Mouse (Mus musculus): ENCODE data around the gene Edem2. TPM values are rescaled to one million over a fixed set of nuclear protein-coding genes. Genes with fewer than 3 reads are reported as not detected.

Edem2 gene
- polyA plus RNA-seq, 1 experiment from 2014 or later, result 34.0 TPM

GRCm38 (mm10) chr2:155675118-155675517, 54.2 kb downstream of the Edem2 start:
- Histone ChIP-seq H3K27me3 (ENCODE audit: low read depth, poor library complexity, severe bottlenecking) (no peaks in the 10 kb centered on the region), H3K9me3 (replicated peaks) (no peaks in the 10 kb centered on the region), H3K4me1 (no peaks in the 10 kb centered on the region), H3K4me3 (no peak overlapping the region), H3K36me3 (peaks cover 28% of the 10 kb centered on the region), H3K27ac (replicated peaks) (no peak overlapping the region)
- no peak for DNase-seq (ENCODE audit: low spot score)
- 79% methylated on average over 4 of the region's 4 CpGs for WGBS

GRCm38 (mm10) chr2:155673546-155673945, 55.7 kb downstream of the Edem2 start:
- Histone ChIP-seq H3K27me3 (ENCODE audit: low read depth, poor library complexity, severe bottlenecking) (no peaks in the 10 kb centered on the region), H3K9me3 (replicated peaks) (no peaks in the 10 kb centered on the region), H3K36me3 (peaks cover 37% of the 10 kb centered on the region), H3K4me3 (no peak overlapping the region), H3K27ac (replicated peaks) (no peak overlapping the region), H3K4me1 (no peaks in the 10 kb centered on the region)
- 31% methylated on average over 2 of the region's 2 CpGs for WGBS
- peak; percentile 50 for DNase-seq (ENCODE audit: low spot score)

- no peaks in the 10 kb centered on the region for H3K4me1 ChIP-seq
- peaks cover 59% of the 10 kb centered on the region for H3K36me3 ChIP-seq
- 88% methylated on average over 4 of the region's 4 CpGs for WGBS
- H3K9me3 ChIP-seq (replicated peaks), result no peaks in the 10 kb centered on the region
- H3K4me3 ChIP-seq, result no peak overlapping the region
- H3K27ac ChIP-seq (replicated peaks), result no peak overlapping the region
- no peak for DNase-seq (ENCODE audit: low spot score)
- no peaks in the 10 kb centered on the region for H3K27me3 ChIP-seq (ENCODE audit: low read depth, poor library complexity, severe bottlenecking)
Observed at GRCm38 (mm10) chr2:155671236-155671635, 58.0 kb downstream of the Edem2 start.

- 86% methylated on average over 4 of the region's 4 CpGs for WGBS
- Histone ChIP-seq H3K36me3 (peaks cover 87% of the 10 kb centered on the region), H3K27me3 (ENCODE audit: low read depth, poor library complexity, severe bottlenecking) (no peaks in the 10 kb centered on the region), H3K4me3 (no peak overlapping the region), H3K4me1 (no peaks in the 10 kb centered on the region), H3K27ac (replicated peaks) (no peak overlapping the region), H3K9me3 (replicated peaks) (no peaks in the 10 kb centered on the region)
- peak; percentile 26 for DNase-seq (ENCODE audit: low spot score)
Observed at GRCm38 (mm10) chr2:155668461-155668860, 60.8 kb downstream of the Edem2 start.

- H3K9me3 ChIP-seq (replicated peaks), result no peaks in the 10 kb centered on the region
Observed at GRCm38 (mm10) chr2:155667881-155668280, 61.4 kb downstream of the Edem2 start.

GRCm38 (mm10) chr2:155663910-155664460, 65.3 kb downstream of the Edem2 start:
- no peaks in the 10 kb centered on the region for H3K4me1 ChIP-seq
- WGBS, result 89% methylated on average over 6 of the region's 6 CpGs
- H3K4me3 ChIP-seq, result no peak overlapping the region
- H3K36me3 ChIP-seq, result peaks cover 94% of the 10 kb centered on the region
- no peak for DNase-seq (ENCODE audit: low spot score)
- H3K9me3 ChIP-seq (replicated peaks), result no peaks in the 10 kb centered on the region
- no peaks in the 10 kb centered on the region for H3K27me3 ChIP-seq (ENCODE audit: low read depth, poor library complexity, severe bottlenecking)
- H3K27ac ChIP-seq (replicated peaks), result no peak overlapping the region

More at GRCm38 (mm10) chr2:155667881-155668280, 61.4 kb downstream of the Edem2 start:
- WGBS, result 93% methylated on average over 8 of the region's 8 CpGs
- no peaks in the 10 kb centered on the region for H3K4me1 ChIP-seq
- no peak overlapping the region for H3K27ac ChIP-seq (replicated peaks)
- no peaks in the 10 kb centered on the region for H3K27me3 ChIP-seq (ENCODE audit: low read depth, poor library complexity, severe bottlenecking)
- no peak for DNase-seq (ENCODE audit: low spot score)
- H3K4me3 ChIP-seq, result no peak overlapping the region
- peaks cover 92% of the 10 kb centered on the region for H3K36me3 ChIP-seq

GRCm38 (mm10) chr2:155663097-155663496, 66.2 kb downstream of the Edem2 start:
- no peaks in the 10 kb centered on the region for H3K9me3 ChIP-seq (replicated peaks)
- peaks cover 92% of the 10 kb centered on the region for H3K36me3 ChIP-seq
- H3K27ac ChIP-seq (replicated peaks), result no peak overlapping the region
- no peak for DNase-seq (ENCODE audit: low spot score)
- no peak overlapping the region for H3K4me3 ChIP-seq
- no peaks in the 10 kb centered on the region for H3K27me3 ChIP-seq (ENCODE audit: low read depth, poor library complexity, severe bottlenecking)
- no peaks in the 10 kb centered on the region for H3K4me1 ChIP-seq
- WGBS, result 33% methylated on average over 5 of the region's 5 CpGs

GRCm38 (mm10) chr2:155662390-155662789, 66.9 kb downstream of the Edem2 start:
- H3K4me3 ChIP-seq, result no peak overlapping the region
- H3K36me3 ChIP-seq, result peaks cover 93% of the 10 kb centered on the region
- WGBS, result 98% methylated on average over 5 of the region's 5 CpGs
- no peaks in the 10 kb centered on the region for H3K27me3 ChIP-seq (ENCODE audit: low read depth, poor library complexity, severe bottlenecking)
- no peaks in the 10 kb centered on the region for H3K4me1 ChIP-seq
- no peak for DNase-seq (ENCODE audit: low spot score)
- no peak overlapping the region for H3K27ac ChIP-seq (replicated peaks)
- no peaks in the 10 kb centered on the region for H3K9me3 ChIP-seq (replicated peaks)

- WGBS, result 55% methylated on average over 6 of the region's 6 CpGs
- Histone ChIP-seq H3K36me3 (peaks cover 93% of the 10 kb centered on the region), H3K4me1 (peaks cover 9% of the 10 kb centered on the region), H3K27ac (replicated peaks) (no peak overlapping the region), H3K9me3 (replicated peaks) (no peaks in the 10 kb centered on the region), H3K27me3 (ENCODE audit: low read depth, poor library complexity, severe bottlenecking) (no peaks in the 10 kb centered on the region), H3K4me3 (no peak overlapping the region)
- DNase-seq (ENCODE audit: low spot score), result no peak
Observed at GRCm38 (mm10) chr2:155655759-155656372, 73.4 kb downstream of the Edem2 start.

GRCm38 (mm10) chr2:155652618-155653017, 76.7 kb downstream of the Edem2 start:
- H3K27me3 ChIP-seq (ENCODE audit: low read depth, poor library complexity, severe bottlenecking), result no peaks in the 10 kb centered on the region
- H3K4me1 ChIP-seq, result peaks cover 9% of the 10 kb centered on the region
- no peak for DNase-seq (ENCODE audit: low spot score)
- H3K4me3 ChIP-seq, result no peak overlapping the region
- H3K9me3 ChIP-seq (replicated peaks), result no peaks in the 10 kb centered on the region
- H3K36me3 ChIP-seq, result peaks cover 98% of the 10 kb centered on the region
- no peak overlapping the region for H3K27ac ChIP-seq (replicated peaks)
- 95% methylated on average over 5 of the region's 5 CpGs for WGBS

Other genes with a start within 250 kb of the Edem2 start
- 15.9 and 20.3 TPM in 2 replicates for gene Acss2, start 211.5 kb downstream of the Edem2 start, polyA plus RNA-seq (2016; fragmentation: Nextera tagmentation; extraction: Ambion mirVana)
- 16.0 and 25.2 TPM in 2 replicates for gene Ggt7, start 211.2 kb downstream of the Edem2 start, polyA plus RNA-seq (2016; fragmentation: Nextera tagmentation; extraction: Ambion mirVana)
- 19.6 and 22.1 TPM in 2 replicates for gene Gss, start 136.7 kb downstream of the Edem2 start, polyA plus RNA-seq (2016; fragmentation: Nextera tagmentation; extraction: Ambion mirVana)
- 0.53 and 0.60 TPM in 2 replicates for gene Myh7b, start 118.3 kb downstream of the Edem2 start, polyA plus RNA-seq (2016; fragmentation: Nextera tagmentation; extraction: Ambion mirVana)
- 123 and 137 TPM in 2 replicates for gene Trpc4ap, start 37.1 kb downstream of the Edem2 start, polyA plus RNA-seq (2016; fragmentation: Nextera tagmentation; extraction: Ambion mirVana)
- gene Gm17581, start 6.4 kb upstream of the Edem2 start, polyA plus RNA-seq (2016; fragmentation: Nextera tagmentation; extraction: Ambion mirVana), result not detected in 2 replicates
- 1.3 and 1.9 TPM in 2 replicates for gene Procr, start 21.6 kb upstream of the Edem2 start, polyA plus RNA-seq (2016; fragmentation: Nextera tagmentation; extraction: Ambion mirVana)
- 0.49 and 1.5 TPM in 2 replicates for gene Mmp24, start 45.9 kb upstream of the Edem2 start, polyA plus RNA-seq (2016; fragmentation: Nextera tagmentation; extraction: Ambion mirVana)
- 6.8 and 10.5 TPM in 2 replicates for gene BC029722, start 90.0 kb upstream of the Edem2 start, polyA plus RNA-seq (2016; fragmentation: Nextera tagmentation; extraction: Ambion mirVana)
- gene Eif6, start 97.5 kb upstream of the Edem2 start, polyA plus RNA-seq (2016; fragmentation: Nextera tagmentation; extraction: Ambion mirVana), result 227 and 257 TPM in 2 replicates
- 0.16 and 0.50 TPM in 2 replicates for gene Fam83c, start 105.4 kb upstream of the Edem2 start, polyA plus RNA-seq (2016; fragmentation: Nextera tagmentation; extraction: Ambion mirVana)
- gene Uqcc1, start 200.8 kb upstream of the Edem2 start, polyA plus RNA-seq (2016; fragmentation: Nextera tagmentation; extraction: Ambion mirVana), result 81.9 and 86.3 TPM in 2 replicates
- gene Gm15557, start 211.3 kb upstream of the Edem2 start, polyA plus RNA-seq (2016; fragmentation: Nextera tagmentation; extraction: Ambion mirVana), result 0.10 TPM in 1 of 2 replicates, not detected in the other
- 0.07 TPM in 2 replicates for gene Gdf5, start 215.9 kb upstream of the Edem2 start, polyA plus RNA-seq (2016; fragmentation: Nextera tagmentation; extraction: Ambion mirVana)
- 24.1 and 24.3 TPM in 2 replicates for gene Cep250, start 227.0 kb upstream of the Edem2 start, polyA plus RNA-seq (2016; fragmentation: Nextera tagmentation; extraction: Ambion mirVana)